Mouse (Mus musculus) hindbrain, embryonic 16.5 days (tissue): Measurements from ENCODE around the gene Cdon. TPM values are rescaled to one million over a fixed set of nuclear protein-coding genes. Genes with fewer than 3 reads are reported as not detected.

Source experiments
- ATAC-seq: fragments of 200-750 bp; cut with Nextera tagmentation; 2 replicates; pipeline ENCODE4 v1.8.0; 2017; ENCODE audit warnings: moderate TSS enrichment, moderate library complexity
- H3K27ac ChIP-seq: fragments of 300-500 bp; sonication (generic); 2 replicates; pipeline ENCODE4 v1.5.1; 2014; ENCODE audit warnings: low read depth, mild to moderate bottlenecking, control low read depth, low read length, moderate library complexity
- H3K27me3 ChIP-seq: fragments of 300-500 bp; sonication (generic); replicated peaks from 2 replicates; pipeline ENCODE4 v1.6.1; 2014; ENCODE audit warnings: low read length; ENCODE audit not compliant: control insufficient read depth, insufficient read depth
- H3K36me3 ChIP-seq: fragments of 300-500 bp; sonication (generic); 2 replicates; pipeline ENCODE4 v1.6.1; 2014; ENCODE audit warnings: mild to moderate bottlenecking, low read length, moderate library complexity, mixed read lengths; ENCODE audit not compliant: control insufficient read depth, insufficient read depth
- H3K4me1 ChIP-seq: fragments of 300-500 bp; sonication (generic); 2 replicates; pipeline ENCODE4 v1.6.1; 2014; ENCODE audit warnings: low read depth, low read length; ENCODE audit not compliant: control insufficient read depth, insufficient read depth
- H3K4me2 ChIP-seq: fragments of 300-500 bp; sonication (generic); 2 replicates; pipeline ENCODE4 v1.6.1; 2014; ENCODE audit warnings: mild to moderate bottlenecking, low read length, control low read depth, moderate library complexity
- H3K4me3 ChIP-seq: fragments of 300-500 bp; sonication (generic); 2 replicates; pipeline ENCODE4 v1.5.1; 2014; ENCODE audit warnings: mild to moderate bottlenecking, low read length, control low read depth, moderate library complexity
- H3K9ac ChIP-seq: fragments of 300-500 bp; sonication (generic); 2 replicates; pipeline ENCODE4 v1.6.1; 2014; ENCODE audit warnings: low read depth, mild to moderate bottlenecking, control low read depth, low read length, moderate library complexity
- H3K9me3 ChIP-seq: fragments of 300-500 bp; sonication (generic); 2 replicates; pipeline ENCODE4 v1.6.1; 2014; ENCODE audit warnings: mild to moderate bottlenecking, low read length, moderate library complexity; ENCODE audit not compliant: control insufficient read depth
- WGBS: fragments of 180-500 bp; shearing (Covaris S2); extraction: QIAGEN DNeasy Blood & Tissue Kit; methylation state at CpG from one replicate; pipeline ENCODE4 v1.1.7; 2014; 5-methylcytosine and 5-hydroxymethylcytosine counted together
- polyA plus RNA-seq: library from polyadenylated mRNA; unstranded; fragments of >200 nt; fragmentation: Nextera tagmentation; extraction: Ambion mirVana; gene quantifications from 2 replicates; pipeline ENCODE4 v1.2.1, GENCODE M21; 2015

The Cdon gene
- polyA plus RNA-seq, 1 experiment from 2014 or later = 3.7 TPM

- peaks cover 9% of the 10 kb centered on the region for H3K36me3 ChIP-seq
- no peak overlapping the region for H3K4me3 ChIP-seq
- H3K9me3 ChIP-seq = no peaks in the 10 kb centered on the region
- H3K27ac ChIP-seq = no peak overlapping the region
- no peak overlapping the region for H3K4me2 ChIP-seq
- H3K4me1 ChIP-seq = peaks cover 11% of the 10 kb centered on the region
- H3K9ac ChIP-seq = no peak overlapping the region
- H3K27me3 ChIP-seq = no peaks in the 10 kb centered on the region
- ATAC-seq = no peak
- 76% methylated on average over 12 of the region's 12 CpGs for WGBS
Measured at GRCm38 (mm10) chr9:35556494-35557102, 135.7 kb downstream of the Cdon start.

Other genes starting within 250 kb of the Cdon start
- gene Dcps, start 245.1 kb upstream of the Cdon start, polyA plus RNA-seq = 73.5 and 74.4 TPM in 2 replicates
- 63.4 and 71.8 TPM in 2 replicates for gene Srpr, start 221.0 kb upstream of the Cdon start, polyA plus RNA-seq
- gene Tirap, start 220.8 kb upstream of the Cdon start, polyA plus RNA-seq = 4.5 and 5.8 TPM in 2 replicates
- gene Foxred1, start 210.1 kb upstream of the Cdon start, polyA plus RNA-seq = 48.0 and 51.4 TPM in 2 replicates
- gene Fam118b, start 153.3 kb upstream of the Cdon start, polyA plus RNA-seq = 46.6 and 48.5 TPM in 2 replicates
- 17.6 and 20.0 TPM in 2 replicates for gene Rpusd4, start 153.3 kb upstream of the Cdon start, polyA plus RNA-seq
- not detected in 2 replicates for gene Gm1113, start 97.1 kb downstream of the Cdon start, polyA plus RNA-seq
- gene Ddx25, start 137.4 kb downstream of the Cdon start, polyA plus RNA-seq = 28.6 and 30.1 TPM in 2 replicates
- 14.1 and 15.2 TPM in 2 replicates for gene Pus3, start 137.5 kb downstream of the Cdon start, polyA plus RNA-seq
- gene Pate2, start 149.2 kb downstream of the Cdon start, polyA plus RNA-seq = 0.73 and 0.77 TPM in 2 replicates
- gene Hyls1, start 149.3 kb downstream of the Cdon start, polyA plus RNA-seq = 14.8 and 17.6 TPM in 2 replicates
- not detected in 2 replicates for gene Pate4, start 190.8 kb downstream of the Cdon start, polyA plus RNA-seq
- not detected in 2 replicates for gene Pate3, start 227.1 kb downstream of the Cdon start, polyA plus RNA-seq